27 mouse cellular contexts compared by ENCODE assay signal in the genomic region with DNA sequence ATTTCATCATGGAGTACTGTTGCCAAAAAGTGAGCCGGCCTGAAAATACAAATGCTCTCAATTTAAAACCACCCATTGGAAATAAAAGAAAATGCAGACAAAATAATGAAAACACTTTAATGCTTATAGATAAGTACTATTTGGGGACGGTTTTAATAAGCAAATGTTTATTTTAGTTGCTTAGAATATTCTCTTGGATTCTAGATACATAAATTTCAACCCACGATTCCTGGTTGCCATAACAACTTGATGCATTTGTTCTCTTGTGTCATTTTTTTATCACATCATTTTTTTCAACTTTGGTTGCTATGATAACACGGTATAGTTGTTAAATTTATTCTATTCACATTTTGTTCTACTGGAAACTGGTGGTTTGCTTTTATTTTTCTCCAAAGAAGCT.
DNase-seq lines count a peak whose midpoint lies in the region; ATAC-seq and TF ChIP-seq lines count a peak whose summit lies in the region.
"Had no signal": no experiment of that assay in that cellular context is flagged by ENCODE, and none has a peak within 500 bp of the region (broad histone marks: within the 10 kb centered on the region; RNA-seq: fewer than 3 reads in every experiment).

No protein-coding gene starts in this region.

- WGBS in midbrain, postnatal 0 days, result 48% methylated on average over 4 of the region's 4 CpGs
- 77% methylated on average over 4 of the region's 4 CpGs for WGBS in midbrain, embryonic 13.5 days

- no peaks in the 10 kb centered on the region for H3K27me3 ChIP-seq in midbrain, postnatal 0 days (ENCODE audit: insufficient read depth, low read length)
- H3K27me3 ChIP-seq in midbrain, embryonic 13.5 days, result no peaks in the 10 kb centered on the region
- H3K27me3 ChIP-seq: CH12.LX; embryonic facial prominence, embryonic 15.5 days; heart, embryonic 12.5 days; limb, embryonic 12.5 days; liver, embryonic 15.5 days had no signal

- no peak overlapping the region for H3K4me2 ChIP-seq in midbrain, postnatal 0 days (ENCODE audit: low read depth, low read length, poor library complexity, severe bottlenecking)
- no peak overlapping the region for H3K4me2 ChIP-seq in midbrain, embryonic 13.5 days (replicated peaks)
- H3K4me2 ChIP-seq: embryonic facial prominence, embryonic 15.5 days; heart, embryonic 12.5 days; hindbrain, embryonic 14.5 days; limb, embryonic 12.5 days; liver, embryonic 15.5 days; lung, embryonic 14.5 days had no signal

- H3K36me3 ChIP-seq in midbrain, postnatal 0 days (ENCODE audit: insufficient read depth, low read length), result no peaks in the 10 kb centered on the region
- no peaks in the 10 kb centered on the region for H3K36me3 ChIP-seq in midbrain, embryonic 13.5 days
- H3K36me3 ChIP-seq: embryonic facial prominence, embryonic 10.5 days; embryonic facial prominence, embryonic 15.5 days; heart, embryonic 12.5 days; limb, embryonic 12.5 days; liver, embryonic 15.5 days had no signal

- peak overlapping the region; percentile 59 for H3K27ac ChIP-seq in midbrain, postnatal 0 days (ENCODE audit: low read depth, low read length)
- H3K27ac ChIP-seq in midbrain, embryonic 13.5 days, result no peak overlapping the region
- H3K27ac ChIP-seq: embryonic facial prominence, embryonic 10.5 days; embryonic facial prominence, embryonic 15.5 days; heart, adult 2 months; hindbrain, embryonic 14.5 days; limb, embryonic 12.5 days; liver, embryonic 15.5 days had no signal

- no peak overlapping the region for H3K9ac ChIP-seq in midbrain, postnatal 0 days (replicated peaks; ENCODE audit: low read length, poor library complexity, severe bottlenecking)
- no peak overlapping the region for H3K9ac ChIP-seq in midbrain, embryonic 13.5 days (replicated peaks)
- H3K9ac ChIP-seq: embryonic facial prominence, embryonic 15.5 days; heart, embryonic 12.5 days; hindbrain, embryonic 14.5 days; limb, embryonic 12.5 days; liver, embryonic 15.5 days; lung, embryonic 14.5 days had no signal

- DNase-seq in frontal cortex, postnatal 14 days (ENCODE audit: low spot score in 2 of 2), result no peak
- peak; percentile 29 for DNase-seq in layer of hippocampus, adult 9-11 months
- no peak for DNase-seq in layer of hippocampus, adult 8-10 months (ENCODE audit: low spot score in 2 of 2)
- DNase-seq in midbrain, postnatal 0 days (ENCODE audit: low spot score), result peak; percentile 36
- peak; percentile 75 for DNase-seq in telencephalon, adult 2 months (ENCODE audit: low read depth, low spot score)
- DNase-seq in spleen, adult 18-20 months, result no peak
- DNase-seq: adrenal gland, adult 2 months; adrenal gland, postnatal 36 days; cerebellum, adult 8-10 months; cerebellum, postnatal 25 days; heart, adult 2 months; heart, postnatal 4 days; kidney, adult 11 months; kidney, postnatal 14 days; lung, embryonic 14.5 days; lung, postnatal 14 days had no signal

- H3K4me3 ChIP-seq in midbrain, postnatal 0 days (ENCODE audit: low read depth, low read length), result no peak overlapping the region
- no peak overlapping the region for H3K4me3 ChIP-seq in midbrain, embryonic 13.5 days (replicated peaks)
- H3K4me3 ChIP-seq: embryonic facial prominence, embryonic 10.5 days; embryonic facial prominence, embryonic 15.5 days; heart, adult 2 months; heart, embryonic 12.5 days; limb, embryonic 12.5 days; liver, embryonic 15.5 days had no signal

- peaks cover 3% of the 10 kb centered on the region; the same call in 1 of the 2 replicates for H3K4me1 ChIP-seq in midbrain, postnatal 0 days (ENCODE audit: insufficient read depth, low read length)
- H3K4me1 ChIP-seq in midbrain, embryonic 13.5 days (replicated peaks), result peaks cover 10% of the 10 kb centered on the region
- H3K4me1 ChIP-seq: embryonic facial prominence, embryonic 10.5 days; embryonic facial prominence, embryonic 15.5 days; heart, embryonic 12.5 days; limb, embryonic 12.5 days; liver, embryonic 15.5 days had no signal

- H3K9me3 ChIP-seq in midbrain, postnatal 0 days (ENCODE audit: low read length), result no peaks in the 10 kb centered on the region
- H3K9me3 ChIP-seq in midbrain, embryonic 13.5 days, result no peaks in the 10 kb centered on the region
- H3K9me3 ChIP-seq: embryonic facial prominence, embryonic 10.5 days; embryonic facial prominence, embryonic 15.5 days; heart, embryonic 12.5 days; limb, embryonic 12.5 days; liver, embryonic 15.5 days had no signal

- no peak for TF ChIP-seq CTCF in midbrain, postnatal 0 days (IDR thresholded peaks at IDR 0.05)

- peak; percentile 34; the same call in 1 of the 2 replicates for ATAC-seq in frontal cortex, adult (ENCODE audit: low TSS enrichment)
- no peak for ATAC-seq in midbrain, postnatal 0 days (ENCODE audit: low FRiP score)
- no peak for ATAC-seq in midbrain, embryonic 13.5 days
- ATAC-seq: activated CD4-positive, CD25-positive, alpha-beta regulatory T cell, adult 4 months; inflammation-experienced regulatory T-cells, adult 6 months had no signal

Comparison
In these comparisons a context has a peak if more than half of its experiments do, and no peak if none do; other contexts are left out.
1. DNase-seq: peak in layer of hippocampus, adult 9-11 months (single experiment), midbrain, postnatal 0 days (single experiment) and telencephalon, adult 2 months (single experiment); none in frontal cortex, postnatal 14 days (0 of 2), layer of hippocampus, adult 8-10 months (0 of 2) and spleen, adult 18-20 months (0 of 2).